Mouse (Mus musculus) ZHBTc4 (cell line): ENCODE measurements around the gene Cfap61.

Source experiments
- DNase-seq: peaks from one replicate; pipeline ENCODE4 v3.0.0-alpha.2; 2011; ENCODE audit warnings: low read depth, low spot score

Cfap61 gene

GRCm38 (mm10) chr2:146256321-146256875, 321.8 kb downstream of the Cfap61 start:
- no peak for DNase-seq

GRCm38 (mm10) chr2:146257037-146257436, 322.5 kb downstream of the Cfap61 start:
- no peak for DNase-seq

- DNase-seq: no peak
Observed at GRCm38 (mm10) chr2:146257609-146258008, 323.0 kb downstream of the Cfap61 start.

GRCm38 (mm10) chr2:146258736-146259469, 324.3 kb downstream of the Cfap61 start:
- no peak for DNase-seq

- DNase-seq: no peak
Observed at GRCm38 (mm10) chr2:146259787-146260560, 325.4 kb downstream of the Cfap61 start.

- no peak for DNase-seq
Observed at GRCm38 (mm10) chr2:146261146-146261545, 326.6 kb downstream of the Cfap61 start.

GRCm38 (mm10) chr2:146262215-146262614, 327.6 kb downstream of the Cfap61 start:
- DNase-seq: no peak

GRCm38 (mm10) chr2:146262966-146263365, 328.4 kb downstream of the Cfap61 start:
- DNase-seq: no peak
